Comparison of ENCODE assay signal across 7 mouse cellular contexts in genomic region chr12:108403957-108404356, GRCm38 (mm10). TPM values are rescaled to one million over a fixed set of nuclear protein-coding genes. Genes with fewer than 3 reads are reported as not detected.
DNase-seq lines count a peak whose midpoint lies in the region; ATAC-seq lines count a peak whose summit lies in the region.

No protein-coding gene starts in this region.

- H3K4me2 ChIP-seq in kidney, embryonic 14.5 days (replicated peaks; ENCODE audit: low read depth, low read length): no peak overlapping the region

- intact Hi-C loops in gastrocnemius, postnatal 14 days (cut with DNase I; ENCODE audit: low total_unique reads): no loop called here

- ATAC-seq in kidney, embryonic 14.5 days (ENCODE audit: low FRiP score, low TSS enrichment): peak; percentile 55; the same call in 1 of the 2 replicates

- DNase-seq in ovary, postnatal 36 days (ENCODE audit: low spot score): peak; percentile 28
- DNase-seq in ovary, postnatal 14 days (ENCODE audit: low spot score): no peak
- DNase-seq in gastrocnemius, postnatal 14 days: peak; percentile 47
- DNase-seq in lung, postnatal 4 days: peak; percentile 56 to 81
- no peak for DNase-seq in right cerebral cortex, postnatal 36 days (ENCODE audit: low spot score in 2 of 2)
- DNase-seq in left cerebral cortex, adult 8-10 months (ENCODE audit: low spot score in 2 of 2): no peak

- no peaks in the 10 kb centered on the region for H3K27me3 ChIP-seq in kidney, embryonic 14.5 days (ENCODE audit: control insufficient read depth, insufficient read depth, low read length)

- H3K4me1 ChIP-seq in kidney, embryonic 14.5 days (ENCODE audit: control insufficient read depth, insufficient read depth, low read length): peaks cover 5% of the 10 kb centered on the region; the same call in 1 of the 2 replicates

- no peak overlapping the region for H3K9ac ChIP-seq in kidney, embryonic 14.5 days (ENCODE audit: low read depth, low read length)

- 42% methylated on average over 6 of the region's 6 CpGs for WGBS in kidney, embryonic 14.5 days

- H3K36me3 ChIP-seq in kidney, embryonic 14.5 days (ENCODE audit: control insufficient read depth, insufficient read depth, low read length): no peaks in the 10 kb centered on the region

- H3K27ac ChIP-seq in kidney, embryonic 14.5 days (ENCODE audit: low read depth, low read length): no peak overlapping the region; the same call in 1 of the 2 replicates

- H3K4me3 ChIP-seq in kidney, embryonic 14.5 days (ENCODE audit: low read length): no peak overlapping the region

- no peaks in the 10 kb centered on the region for H3K9me3 ChIP-seq in kidney, embryonic 14.5 days (ENCODE audit: control insufficient read depth, low read length)

RNA-seq across cellular contexts. Expression of gene Eml1, which starts 33.2 kb away (rescaled TPM):
- total RNA-seq in gastrocnemius, postnatal 14 days (2021): 100 to 1,000 TPM; 114 to 127 TPM
- 31.3 and 56.5 TPM in 2 replicates for polyA plus RNA-seq in kidney, embryonic 14.5 days (2014; fragmentation: Nextera tagmentation; extraction: Ambion mirVana)
- 10 to 100 TPM; 60.1 to 66.2 (median 60.8) TPM for total RNA-seq in left cerebral cortex, adult 8-10 months (2022)

Comparison
In these comparisons a context has a peak if more than half of its experiments do, and no peak if none do; other contexts are left out.
1. DNase-seq: peak in ovary, postnatal 36 days (single experiment), gastrocnemius, postnatal 14 days (single experiment) and lung, postnatal 4 days (2 of 2); none in ovary, postnatal 14 days (single experiment), right cerebral cortex, postnatal 36 days (0 of 2) and left cerebral cortex, adult 8-10 months (0 of 2).